8 mouse cellular contexts compared by ENCODE assay signal in the genomic region with DNA sequence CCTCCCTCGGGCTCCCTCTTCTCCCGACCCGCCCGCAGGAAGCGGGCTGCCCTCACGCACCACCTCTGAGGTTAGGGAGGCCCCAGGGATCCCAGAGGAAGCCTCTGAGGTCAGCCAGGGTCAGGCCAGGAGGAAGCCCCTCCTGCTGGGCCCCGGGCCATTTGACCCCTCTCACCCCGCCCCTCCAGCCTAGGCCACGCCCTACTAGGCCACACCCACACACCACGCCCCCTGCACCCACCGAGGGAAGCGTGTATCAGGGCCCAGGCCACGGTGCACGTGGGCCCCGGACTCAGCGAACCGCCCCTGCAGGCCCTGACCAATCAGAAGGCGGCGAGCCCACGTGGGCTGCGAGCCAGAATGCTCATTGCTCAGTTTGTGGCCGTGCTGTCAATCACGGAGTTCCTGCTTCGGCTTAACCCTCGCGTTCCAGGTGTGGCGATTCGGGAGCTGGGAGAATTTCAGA. TPM values are rescaled to one million over a fixed set of nuclear protein-coding genes. Genes with fewer than 3 reads are reported as not detected.
DNase-seq lines count a peak whose midpoint lies in the region; ATAC-seq and TF ChIP-seq lines count a peak whose summit lies in the region.

Gene Tle6 (minus strand): TSS at position 336 of the 466 bp plus-strand sequence.

- peak within 1 kb of the TSS; percentile 71 for H3K9ac ChIP-seq in MEL (ENCODE audit: control insufficient read depth, low read depth, low read length, poor library complexity, severe bottlenecking)
- no peak within 1 kb of the TSS for H3K9ac ChIP-seq in lung, postnatal 0 days (replicated peaks; ENCODE audit: low read depth)

- TF ChIP-seq RAD21 in MEL (IDR thresholded peaks at IDR 0.05; ENCODE audit: low read depth, low read length): no peak

- peak within 1 kb of the TSS; percentile 58 for H3K4me2 ChIP-seq in lung, postnatal 0 days (replicated peaks; ENCODE audit: low read depth, low read length)

- ATAC-seq in frontal cortex, adult (ENCODE audit: low TSS enrichment): peak; percentile 54
- peak; percentile 89 for ATAC-seq in lung, postnatal 0 days

- WGBS in hindbrain, embryonic 10.5 days: under 1% methylated on average over 28 of the region's 28 CpGs
- under 1% methylated on average over 27 of the region's 28 CpGs for WGBS in lung, postnatal 0 days

- peak within 1 kb of the TSS; percentile 58 for H3K27ac ChIP-seq in MEL (ENCODE audit: control insufficient read depth, low read depth, low read length)
- H3K27ac ChIP-seq in hindbrain, embryonic 10.5 days: peak within 1 kb of the TSS; percentile 62
- 0 out of 2 replicates have a peak within 1 kb of the TSS, but pooled peaks have one; percentile 43 for H3K27ac ChIP-seq in lung, postnatal 0 days (ENCODE audit: low read length)

- H3K4me3 ChIP-seq in MEL (ENCODE audit: control insufficient read depth in 1 of 2, insufficient read depth in 1 of 2, low read depth in 2 of 2, low read length in 2 of 2): peak within 1 kb of the TSS; percentile 74 to 87
- peak within 1 kb of the TSS; percentile 36 for H3K4me3 ChIP-seq in hindbrain, embryonic 10.5 days
- peak within 1 kb of the TSS; percentile 16; the same call in 1 of the 2 replicates for H3K4me3 ChIP-seq in lung, postnatal 0 days (ENCODE audit: low read depth, low read length)

- H3K36me3 ChIP-seq in MEL (ENCODE audit: control insufficient read depth in 1 of 2, insufficient read depth in 2 of 2, low read length in 2 of 2): peaks cover 0 to 13% of the 10 kb centered on the region in 2 experiments; a peak in 2 of 4 replicates
- no peaks in the 10 kb centered on the region for H3K36me3 ChIP-seq in hindbrain, embryonic 10.5 days
- no peaks in the 10 kb centered on the region for H3K36me3 ChIP-seq in lung, postnatal 0 days (ENCODE audit: insufficient read depth, low read length)

- peak in 1 of 2 experiments; percentile 49; a peak in 2 of 4 replicates for TF ChIP-seq EP300 in MEL (IDR thresholded peaks at IDR 0.05; ENCODE audit: low read depth in 1 of 2, low read length in 2 of 2)
- TF ChIP-seq EP300 in lung, postnatal 0 days (IDR thresholded peaks at IDR 0.05): 0 out of 2 replicates have a peak, but pooled peaks have one; percentile 25

- H3K79me2 ChIP-seq in MEL (ENCODE audit: control insufficient read depth, insufficient read depth, low read length, poor library complexity): no peaks in the 10 kb centered on the region; the same call in 1 of the 2 replicates

- H3K27me3 ChIP-seq in MEL (ENCODE audit: control insufficient read depth in 1 of 2, insufficient read depth in 2 of 2, low read length in 2 of 2): no peaks in the 10 kb centered on the region
- peaks cover 67% of the 10 kb centered on the region for H3K27me3 ChIP-seq in hindbrain, embryonic 10.5 days (ENCODE audit: insufficient read depth, poor library complexity, severe bottlenecking)
- H3K27me3 ChIP-seq in lung, postnatal 0 days (replicated peaks; ENCODE audit: insufficient read depth, low read length): no peaks in the 10 kb centered on the region

- peak in 1 of 2 experiments; percentile 40; a peak in 1 of 4 replicates for TF ChIP-seq POLR2A in MEL (IDR thresholded peaks at IDR 0.05; ENCODE audit: control insufficient read depth in 1 of 2, insufficient read depth in 1 of 2, low read depth in 1 of 2, low read length in 2 of 2, poor library complexity in 1 of 2)

- TF ChIP-seq CTCF in MEL (IDR thresholded peaks at IDR 0.05 in 2 of 3, conservative IDR thresholded peaks at IDR 0.05 in 1 of 3; ENCODE audit: control insufficient read depth in 1 of 3, insufficient read depth in 1 of 3, low read depth in 2 of 3, low read length in 3 of 3, poor library complexity in 1 of 3, severe bottlenecking in 1 of 3): peak in 1 of 3 experiments; percentile 49; a peak in 2 of 6 replicates
- no peak for TF ChIP-seq CTCF in lung, postnatal 0 days (IDR thresholded peaks at IDR 0.05)

- DNase-seq in MEL (ENCODE audit: low read depth, low spot score): peak; percentile 98
- peak; percentile 91 for DNase-seq in cerebellum, adult 8-10 months
- peak; percentile 99 for DNase-seq in hindbrain, embryonic 10.5 days (ENCODE audit: low spot score)
- DNase-seq in layer of hippocampus, adult 9-11 months: peak; percentile 95
- peak; percentile 96 for DNase-seq in lung, postnatal 0 days (ENCODE audit: low spot score)
- peak; percentile 95 for DNase-seq in ovary, postnatal 14 days (ENCODE audit: low spot score)
- DNase-seq in thymus, postnatal 14 days: peak; percentile 97

- H3K9me3 ChIP-seq in MEL (replicated peaks; ENCODE audit: insufficient read depth, low read length): no peaks in the 10 kb centered on the region
- no peaks in the 10 kb centered on the region for H3K9me3 ChIP-seq in hindbrain, embryonic 10.5 days
- no peaks in the 10 kb centered on the region for H3K9me3 ChIP-seq in lung, postnatal 0 days (ENCODE audit: low read length)

- peaks cover 10 to 21% of the 10 kb centered on the region in 2 experiments for H3K4me1 ChIP-seq in MEL (ENCODE audit: control insufficient read depth in 1 of 2, insufficient read depth in 2 of 2, low read length in 2 of 2)
- H3K4me1 ChIP-seq in hindbrain, embryonic 10.5 days (replicated peaks): peaks cover 79% of the 10 kb centered on the region
- H3K4me1 ChIP-seq in lung, postnatal 0 days (ENCODE audit: insufficient read depth, low read depth, low read length): peaks cover 15% of the 10 kb centered on the region; the same call in 1 of the 2 replicates

TF ChIP-seq in MEL, 35 proteins besides CTCF, POLR2A, EP300 and RAD21 (continues in another document):
- TF ChIP-seq CHD1 (IDR thresholded peaks at IDR 0.05; ENCODE audit: low read depth, low read length) (no peak), POLR2AphosphoS5 (IDR thresholded peaks at IDR 0.05; ENCODE audit: borderline replicate concordance, low read depth, low read length) (no peak), SIN3A (IDR thresholded peaks at IDR 0.05; ENCODE audit: low read length) (peak; percentile 92), MAX (IDR thresholded peaks at IDR 0.05; ENCODE audit: low read length) (peak; percentile 97), BHLHE40 (IDR thresholded peaks at IDR 0.05; ENCODE audit: borderline replicate concordance, low read depth, low read length) (peak; percentile 100), RCOR1 (IDR thresholded peaks at IDR 0.05; ENCODE audit: low read depth, low read length) (no peak), MEF2A (IDR thresholded peaks at IDR 0.05; ENCODE audit: extremely low read depth, insufficient replicate concordance, low read depth, low read length, poor library complexity, severe bottlenecking) (no peak), MAFK (IDR thresholded peaks at IDR 0.05; ENCODE audit: borderline replicate concordance, low read depth, low read length) (no peak), MXI1 (IDR thresholded peaks at IDR 0.05; ENCODE audit: low read depth, low read length) (peak; percentile 95), ZMIZ1 (IDR thresholded peaks at IDR 0.05; ENCODE audit: low read depth, low read length) (no peak), JUND (IDR thresholded peaks at IDR 0.05; ENCODE audit: low read depth, low read length) (no peak), UBTF (IDR thresholded peaks at IDR 0.05; ENCODE audit: borderline replicate concordance, insufficient read depth, low read depth, low read length) (no peak), TCF12 (IDR thresholded peaks at IDR 0.05; ENCODE audit: low read depth, low read length) (peak; percentile 38; the same call in 1 of the 2 replicates), TBP (IDR thresholded peaks at IDR 0.05; ENCODE audit: low read depth, low read length) (no peak), MAZ (IDR thresholded peaks at IDR 0.05; ENCODE audit: low read depth, low read length) (peak; percentile 57; the same call in 1 of the 2 replicates), SMC3 (IDR thresholded peaks at IDR 0.05; ENCODE audit: low read depth, low read length) (no peak), KAT2A (conservative IDR thresholded peaks at IDR 0.05; ENCODE audit: low read depth, low read length) (no peak), MYC (IDR thresholded peaks at IDR 0.05; ENCODE audit: low read depth, low read length) (peak; percentile 65; the same call in 1 of the 2 replicates), MYB (IDR thresholded peaks at IDR 0.05; ENCODE audit: low read depth, low read length) (no peak), USF2 (IDR thresholded peaks at IDR 0.05; ENCODE audit: borderline replicate concordance in 1 of 2, insufficient read depth in 1 of 2, low read depth in 1 of 2, low read length in 2 of 2) (peak in 1 of 2 experiments; percentile 60; a peak in 1 of 4 replicates), TAL1 (IDR thresholded peaks at IDR 0.05; ENCODE audit: low read length) (no peak), ZC3H11A (IDR thresholded peaks at IDR 0.05; ENCODE audit: low read depth, low read length) (no peak), ZKSCAN1 (IDR thresholded peaks at IDR 0.05; ENCODE audit: low read depth, low read length) (no peak), ETS1 (IDR thresholded peaks at IDR 0.05; ENCODE audit: low read depth, low read length) (peak; percentile 22; the same call in 1 of the 2 replicates), USF1 (IDR thresholded peaks at IDR 0.05; ENCODE audit: low read depth, low read length) (peak; percentile 94), GATA1 (IDR thresholded peaks at IDR 0.05; ENCODE audit: low read depth, low read length) (0 out of 2 replicates have a peak, but pooled peaks have one; percentile 2), POLR2AphosphoS2 (IDR thresholded peaks at IDR 0.05; ENCODE audit: low read length) (no peak; the same call in 1 of the 2 replicates), ZNF384 (IDR thresholded peaks at IDR 0.05; ENCODE audit: low read depth, low read length) (no peak), CHD2 (IDR thresholded peaks at IDR 0.05; ENCODE audit: low read length) (no peak), E2F4 (IDR thresholded peaks at IDR 0.05; ENCODE audit: borderline replicate concordance, low read depth, low read length) (no peak), HCFC1 (IDR thresholded peaks at IDR 0.05; ENCODE audit: low read depth, low read length) (peak; percentile 52), ELF1 (IDR thresholded peaks at IDR 0.05; ENCODE audit: low read depth, low read length) (peak; percentile 64; the same call in 1 of the 2 replicates), GABPA (IDR thresholded peaks at IDR 0.05; ENCODE audit: low read depth, low read length) (no peak), NRF1 (IDR thresholded peaks at IDR 0.05; ENCODE audit: insufficient read depth, low read depth, low read length, poor library complexity, severe bottlenecking) (peak; percentile 26; the same call in 1 of the 2 replicates)

RNA-seq across cellular contexts. Expression of gene Tle6, which starts in this region (rescaled TPM):
- total RNA-seq in MEL (2012; rRNA removed): 16.9 and 17.3 TPM in 2 replicates
- 10 to 100 TPM in 1 of 2 experiments, not detected in 1; 31.9 TPM for polyA plus RNA-seq in MEL (2012; ENCODE audit: insufficient read depth in 1 of 2, insufficient read length in 2 of 2, low read depth in 1 of 2, low replicate concordance in 2 of 2, missing spikeins in 1 of 2)
- 6.9 and 7.1 TPM in 2 replicates for polyA plus RNA-seq in hindbrain, embryonic 10.5 days (2016; fragmentation: Nextera tagmentation; extraction: Ambion mirVana)
- polyA plus RNA-seq in lung, postnatal 0 days (2015; fragmentation: Nextera tagmentation; extraction: Ambion mirVana): 12.8 and 18.5 TPM in 2 replicates

Comparison
In these comparisons a context has a peak if more than half of its experiments do, and no peak if none do; other contexts are left out.
1. Peak in every context shown above with its lines: DNase-seq, ATAC-seq, H3K4me3 ChIP-seq and H3K27ac ChIP-seq.
2. H3K4me3 ChIP-seq: peak in every context shown above with its lines; median percentile 80 in MEL; 36 in hindbrain, embryonic 10.5 days; 16 in lung, postnatal 0 days.